Mouse (Mus musculus): Measurements from ENCODE around the gene Erich6b.

GRCm38 (mm10) chr14:75665430-75666180, 23.5 kb downstream of the Erich6b start:
- TF ChIP-seq CTCF (IDR thresholded peaks at IDR 0.05; ENCODE audit: low read depth) (no peak), EP300 (IDR thresholded peaks at IDR 0.05; ENCODE audit: low read depth) (no peak)
